Mouse (Mus musculus) lung, adult 2 months (tissue): ENCODE measurements around the gene Spg7.

Source experiments
- CTCF ChIP-seq: fragments of 200-500 bp; IDR thresholded peaks from 2 replicates; pipeline ENCODE4 v1.5.1; 2011; ENCODE audit warnings: mild to moderate bottlenecking, low read length, control low read depth; ENCODE audit not compliant: insufficient read depth
- POLR2A ChIP-seq: fragments of 200-500 bp; IDR thresholded peaks from 2 replicates; pipeline ENCODE4 v1.6.1; 2011; ENCODE audit warnings: low read depth, mild to moderate bottlenecking, control low read depth, low read length, borderline replicate concordance; ENCODE audit errors: extremely low read depth

GRCm38 (mm10) chr8:123039376-123040109, 23.2 kb upstream of the Spg7 start:
- no peak for TF ChIP-seq CTCF
- TF ChIP-seq POLR2A: no peak
